Mouse (Mus musculus) kidney, embryonic 14.5 days (tissue): ENCODE measurements around the gene Pbxip1. TPM values are rescaled to one million over a fixed set of nuclear protein-coding genes. Genes with fewer than 3 reads are reported as not detected.

Experiments used
- ATAC-seq: fragments of 200-750 bp; cut with Nextera tagmentation; 2 replicates; pipeline ENCODE4 v1.8.0; 2017; ENCODE audit warnings: moderate number of reproducible peaks, mild to moderate bottlenecking, moderate TSS enrichment, moderate library complexity; ENCODE audit not compliant: low FRiP score, low TSS enrichment
- H3K27ac ChIP-seq: fragments of 300-500 bp; sonication (generic); 2 replicates; pipeline ENCODE4 v1.5.1; 2014; ENCODE audit warnings: low read depth, mild to moderate bottlenecking, low read length, moderate library complexity, mixed read lengths
- H3K27me3 ChIP-seq: fragments of 300-500 bp; sonication (generic); 2 replicates; pipeline ENCODE4 v1.6.1; 2014; ENCODE audit warnings: mild to moderate bottlenecking, low read length; ENCODE audit not compliant: control insufficient read depth, insufficient read depth
- H3K36me3 ChIP-seq: fragments of 300-500 bp; sonication (generic); 2 replicates; pipeline ENCODE4 v1.6.1; 2014; ENCODE audit warnings: low read length, mixed read lengths; ENCODE audit not compliant: control insufficient read depth, insufficient read depth
- H3K4me1 ChIP-seq: fragments of 300-500 bp; sonication (generic); 2 replicates; pipeline ENCODE4 v1.6.1; 2014; ENCODE audit warnings: low read length, mixed read lengths; ENCODE audit not compliant: control insufficient read depth, insufficient read depth
- H3K4me2 ChIP-seq: fragments of 300-500 bp; sonication (generic); replicated peaks from 2 replicates; pipeline ENCODE4 v1.6.1; 2014; ENCODE audit warnings: low read depth, mild to moderate bottlenecking, low read length
- H3K4me3 ChIP-seq: fragments of 300-500 bp; sonication (generic); 2 replicates; pipeline ENCODE4 v1.5.1; 2014; ENCODE audit warnings: mild to moderate bottlenecking, low read length
- H3K9ac ChIP-seq: fragments of 300-500 bp; sonication (generic); 2 replicates; pipeline ENCODE4 v1.6.1; 2014; ENCODE audit warnings: low read depth, mild to moderate bottlenecking, low read length, moderate library complexity
- H3K9me3 ChIP-seq: fragments of 300-500 bp; sonication (generic); 2 replicates; pipeline ENCODE4 v1.6.1; 2016; ENCODE audit warnings: low read length; ENCODE audit not compliant: control insufficient read depth
- WGBS: fragments of 180-500 bp; shearing (Covaris S2); extraction: QIAGEN DNeasy Blood & Tissue Kit; methylation state at CpG from one replicate; pipeline ENCODE4 v1.1.7; 2014; 5-methylcytosine and 5-hydroxymethylcytosine counted together
- polyA plus RNA-seq: library from polyadenylated mRNA; unstranded; fragments of >200 nt; fragmentation: Nextera tagmentation; extraction: Ambion mirVana; gene quantifications from 2 replicates; pipeline ENCODE4 v1.2.1, GENCODE M21; 2014

Gene Pbxip1
- polyA plus RNA-seq, 1 experiment from 2014 or later, result 15.5 TPM

DNA sequence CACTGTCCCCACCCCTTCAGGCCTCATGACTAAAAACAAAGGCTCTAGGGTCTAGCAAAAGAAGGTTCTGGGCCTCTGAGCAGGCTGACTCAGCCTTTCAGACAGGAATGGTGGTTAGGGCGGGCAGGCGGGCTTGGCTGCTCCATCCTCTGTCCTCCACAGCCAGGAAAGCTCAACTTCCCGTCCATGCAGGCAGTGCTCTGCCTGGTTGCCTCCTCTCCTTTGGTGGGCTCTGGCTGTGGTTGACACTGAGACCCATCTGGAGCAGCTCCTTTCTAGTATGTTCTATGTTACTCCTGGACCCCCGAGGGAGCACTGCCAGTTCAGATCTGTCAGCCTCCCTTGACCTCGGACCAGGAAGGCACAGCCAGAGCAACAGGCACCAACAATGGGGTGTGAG is 33.8 kb upstream of the Pbxip1 start, which contains the start of gene Lenep:
Lenep (minus strand) TSS at position 101 of the 400 bp plus-strand sequence.
- Histone ChIP-seq H3K4me3 (no peak within 1 kb of the TSS), H3K9ac (no peak within 1 kb of the TSS), H3K27ac (no peak within 1 kb of the TSS), H3K36me3 (peaks cover 14% of the 10 kb centered on the region; the same call in 1 of the 2 replicates), H3K27me3 (no peaks in the 10 kb centered on the region), H3K4me2 (no peak within 1 kb of the TSS), H3K9me3 (no peaks in the 10 kb centered on the region), H3K4me1 (no peaks in the 10 kb centered on the region)
- WGBS, result 83% methylated on average over 5 of the region's 5 CpGs
- no peak for ATAC-seq

DNA sequence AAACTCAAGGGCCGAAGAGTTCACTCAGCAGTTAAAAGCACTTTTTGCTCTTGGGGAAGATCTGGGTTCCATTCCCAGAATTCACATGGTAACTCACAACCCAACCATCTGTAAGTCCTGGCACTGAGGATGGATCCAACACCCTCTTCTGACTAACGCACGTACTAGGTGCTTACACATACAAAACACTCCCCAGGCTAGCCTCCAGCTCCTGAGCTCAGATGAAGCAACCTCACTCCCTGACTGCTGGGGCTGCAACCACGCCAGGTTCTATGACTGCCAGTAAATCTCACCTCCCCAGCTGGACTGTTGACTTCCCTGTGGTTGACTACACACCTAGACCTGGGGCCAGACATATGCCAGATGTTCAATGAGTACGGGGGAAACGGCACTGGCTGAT is 29.6 kb upstream of the Pbxip1 start:
- 93% methylated on average over 6 of the region's 6 CpGs for WGBS
- Histone ChIP-seq H3K4me2 (no peak overlapping the region), H3K36me3 (peaks cover 19% of the 10 kb centered on the region; the same call in 1 of the 2 replicates), H3K4me1 (peaks cover 5% of the 10 kb centered on the region; the same call in 1 of the 2 replicates), H3K9me3 (no peaks in the 10 kb centered on the region), H3K27me3 (no peaks in the 10 kb centered on the region), H3K4me3 (no peak overlapping the region), H3K27ac (no peak overlapping the region), H3K9ac (no peak overlapping the region)
- no peak for ATAC-seq

DNA sequence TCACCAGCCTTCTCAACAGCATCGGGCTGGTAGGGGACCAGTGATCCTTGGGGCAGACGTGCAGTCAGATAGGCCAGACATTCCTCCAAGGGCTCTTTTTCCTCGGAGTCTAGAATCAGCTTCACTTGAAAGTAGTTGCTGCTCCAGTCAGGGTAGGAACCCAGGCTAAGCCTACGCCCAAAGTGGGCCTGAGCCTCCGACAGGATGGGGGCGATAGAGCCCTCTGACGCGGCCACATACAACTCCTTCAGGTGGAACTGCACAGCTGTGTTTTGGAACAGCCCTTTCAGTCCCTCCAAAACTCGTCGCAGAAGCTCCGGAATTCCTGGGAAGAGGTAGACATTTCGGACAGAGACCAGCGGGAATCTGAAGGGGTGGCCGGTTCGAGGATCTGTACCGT is 28.1 kb upstream of the Pbxip1 start:
- Histone ChIP-seq H3K27ac (no peak overlapping the region), H3K27me3 (no peaks in the 10 kb centered on the region), H3K9ac (no peak overlapping the region), H3K4me3 (no peak overlapping the region), H3K4me2 (no peak overlapping the region), H3K4me1 (peaks cover 5% of the 10 kb centered on the region; the same call in 1 of the 2 replicates), H3K36me3 (peaks cover 14% of the 10 kb centered on the region; the same call in 1 of the 2 replicates), H3K9me3 (no peaks in the 10 kb centered on the region)
- WGBS, result 65% methylated on average over 16 of the region's 16 CpGs
- ATAC-seq, result no peak

DNA sequence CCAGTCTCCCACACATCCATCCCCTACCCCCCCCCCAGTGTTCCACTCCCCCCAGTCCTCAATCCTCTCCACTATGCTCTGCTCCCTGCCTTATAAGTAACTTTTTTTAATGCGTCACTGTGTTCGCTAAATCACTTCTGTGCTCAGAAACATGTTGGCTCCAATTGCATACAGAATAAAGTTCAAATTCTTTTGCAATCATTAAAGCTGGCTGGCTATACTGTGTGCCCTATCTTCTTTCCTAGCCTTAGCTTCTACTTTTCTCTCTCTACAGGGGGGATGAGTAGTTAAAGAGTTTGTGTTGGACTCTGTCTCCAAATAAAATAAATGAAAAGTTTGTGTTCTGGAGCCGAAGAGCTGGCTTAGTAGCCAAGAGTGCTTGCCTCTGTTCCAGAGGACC is 26.8 kb upstream of the Pbxip1 start:
- H3K36me3 ChIP-seq, result peaks cover 22% of the 10 kb centered on the region

DNA sequence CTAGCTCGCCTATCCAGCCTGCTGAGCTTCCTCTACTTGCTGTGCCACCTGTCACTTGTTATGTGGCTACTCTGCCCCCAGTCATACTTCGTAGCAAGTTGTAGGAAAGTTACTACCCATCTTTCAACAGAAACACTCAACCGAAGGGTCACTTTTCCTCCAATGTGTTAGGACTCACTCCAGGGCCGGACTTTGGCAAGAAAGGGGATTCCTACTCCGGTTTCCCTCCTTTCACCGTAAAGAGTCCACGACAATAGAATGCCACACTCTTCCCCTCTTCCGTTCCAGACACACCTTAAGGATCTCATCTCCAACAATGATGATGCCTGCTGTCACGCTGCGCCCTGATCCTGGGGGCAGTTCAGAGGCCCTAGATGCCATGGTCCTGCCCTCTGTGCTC is 25.6 kb upstream of the Pbxip1 start:
- peak overlapping the region; percentile 51 for H3K9ac ChIP-seq
- peak overlapping the region; percentile 57 for H3K4me3 ChIP-seq
- H3K27ac ChIP-seq, result no peak overlapping the region
- 79% methylated on average over 10 of the region's 10 CpGs for WGBS
- no peaks in the 10 kb centered on the region for H3K9me3 ChIP-seq
- H3K4me1 ChIP-seq, result peaks cover 5% of the 10 kb centered on the region; the same call in 1 of the 2 replicates
- peak overlapping the region; percentile 60 for H3K4me2 ChIP-seq
- no peak for ATAC-seq
- no peaks in the 10 kb centered on the region for H3K27me3 ChIP-seq
- peaks cover 34% of the 10 kb centered on the region for H3K36me3 ChIP-seq

More for the DNA sequence above, 26.8 kb upstream of the Pbxip1 start:
- Histone ChIP-seq H3K9ac (no peak overlapping the region), H3K27me3 (no peaks in the 10 kb centered on the region), H3K4me1 (peaks cover 5% of the 10 kb centered on the region; the same call in 1 of the 2 replicates), H3K4me2 (no peak overlapping the region), H3K27ac (no peak overlapping the region), H3K9me3 (no peaks in the 10 kb centered on the region), H3K4me3 (no peak overlapping the region)
- ATAC-seq, result no peak
- 91% methylated on average over 3 of the region's 3 CpGs for WGBS

DNA sequence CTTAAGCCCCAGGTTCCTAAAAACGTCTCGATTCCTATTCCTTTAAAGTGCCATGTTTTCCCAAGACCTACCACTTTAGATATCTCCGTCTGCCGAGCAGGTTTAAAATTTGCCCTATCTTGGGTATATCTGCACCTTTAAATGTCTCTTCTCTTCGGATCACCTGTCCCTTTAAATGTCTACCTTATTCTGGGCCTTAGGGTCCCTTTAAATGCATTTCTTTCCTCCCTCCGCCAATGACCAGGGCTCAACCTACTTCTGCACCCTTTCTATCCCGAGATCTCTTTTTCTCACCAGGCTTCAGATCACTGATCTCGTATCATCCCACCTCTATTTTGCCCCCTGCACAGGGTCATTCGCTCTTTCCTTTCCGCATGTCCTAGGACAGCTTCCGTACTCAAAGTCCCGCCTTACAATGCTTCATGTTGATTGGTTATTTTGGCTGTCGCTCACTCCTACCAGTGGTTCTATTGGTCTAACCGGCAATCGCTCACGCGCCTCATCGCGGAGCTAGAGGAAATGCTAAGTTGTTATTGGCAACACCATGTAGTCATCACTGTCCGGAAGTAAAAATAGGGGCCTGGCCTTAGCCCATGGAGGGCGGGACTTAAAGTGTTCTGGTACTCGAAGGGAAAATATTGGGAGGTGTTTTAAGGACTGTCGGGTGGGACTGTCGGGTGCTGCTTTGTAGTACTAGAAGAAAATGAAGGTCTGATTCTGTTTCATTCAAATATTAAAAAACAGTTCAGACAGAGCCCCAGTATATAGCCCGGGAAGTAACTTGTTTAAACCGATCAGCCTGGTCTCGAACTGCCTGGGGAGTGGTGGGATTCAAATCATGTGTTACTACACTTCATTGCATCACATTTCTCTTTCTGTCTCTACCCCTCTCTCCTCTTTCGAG is 24.8 kb upstream of the Pbxip1 start, which contains the start of gene Flad1:
Flad1 (minus strand) TSS at position 381 of the 904 bp plus-strand sequence.
- Histone ChIP-seq H3K9me3 (no peaks in the 10 kb centered on the region), H3K4me2 (peak within 1 kb of the TSS; percentile 60), H3K9ac (peak within 1 kb of the TSS; percentile 51), H3K27me3 (no peaks in the 10 kb centered on the region), H3K36me3 (peaks cover 43% of the 10 kb centered on the region), H3K4me1 (peaks cover 10% of the 10 kb centered on the region; the same call in 1 of the 2 replicates), H3K4me3 (peak within 1 kb of the TSS; percentile 57), H3K27ac (0 out of 2 replicates have a peak within 1 kb of the TSS, but pooled peaks have one; percentile 37)
- WGBS, result 6% methylated on average over 28 of the region's 28 CpGs
- ATAC-seq, result peak; percentile 98

DNA sequence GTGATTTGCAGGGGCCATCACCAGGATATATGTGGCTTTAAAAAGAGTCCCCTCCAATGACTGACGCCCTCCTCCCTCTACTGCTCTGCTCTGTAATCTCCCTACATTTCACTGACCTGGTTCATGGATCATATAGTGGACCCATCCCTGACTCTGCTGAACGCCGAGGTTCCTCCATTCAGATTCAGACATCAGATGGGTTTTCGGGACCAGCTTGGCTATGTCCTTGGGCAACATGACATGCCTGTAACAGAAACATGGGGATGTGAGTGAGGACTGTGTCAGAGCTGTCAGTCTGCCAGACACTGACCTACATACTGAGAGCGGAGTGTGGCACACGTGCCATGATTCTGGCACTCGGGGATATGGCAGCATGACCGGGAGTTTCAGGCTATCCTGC is 20.3 kb upstream of the Pbxip1 start:
- no peak overlapping the region for H3K4me3 ChIP-seq
- peaks cover 37% of the 10 kb centered on the region for H3K36me3 ChIP-seq
- H3K27ac ChIP-seq, result no peak overlapping the region
- peak overlapping the region; percentile 78 for H3K4me2 ChIP-seq
- H3K9me3 ChIP-seq, result no peaks in the 10 kb centered on the region
- WGBS, result 93% methylated on average over 8 of the region's 8 CpGs
- ATAC-seq, result no peak
- no peak overlapping the region for H3K9ac ChIP-seq
- H3K27me3 ChIP-seq, result no peaks in the 10 kb centered on the region
- H3K4me1 ChIP-seq, result peaks cover 23% of the 10 kb centered on the region

DNA sequence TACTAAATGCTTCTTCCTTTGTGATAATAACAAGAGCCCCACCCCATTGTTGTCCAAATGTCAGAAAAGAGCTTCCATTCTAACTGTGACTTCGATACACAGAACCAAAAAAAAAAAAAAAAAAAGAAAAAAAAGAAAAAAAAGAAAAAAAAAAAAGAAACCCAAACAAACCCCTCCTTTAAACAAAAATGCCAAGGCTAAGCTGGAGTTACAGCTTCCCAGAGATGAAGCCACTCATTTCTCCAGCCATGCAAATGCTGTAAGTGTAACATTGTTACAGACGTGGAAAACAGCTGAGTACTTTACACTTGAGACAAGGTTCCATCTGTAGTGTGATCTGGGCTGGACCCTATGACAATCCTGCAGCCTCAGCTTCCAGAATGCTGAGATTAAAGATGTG is 19.4 kb upstream of the Pbxip1 start:
- no peak for ATAC-seq
- Histone ChIP-seq H3K27me3 (no peaks in the 10 kb centered on the region), H3K4me2 (peak overlapping the region; percentile 78), H3K27ac (peak overlapping the region; percentile 99; the same call in 1 of the 2 replicates), H3K36me3 (peaks cover 37% of the 10 kb centered on the region), H3K4me3 (peak overlapping the region; percentile 80), H3K4me1 (peaks cover 29% of the 10 kb centered on the region), H3K9ac (peak overlapping the region; percentile 70), H3K9me3 (no peaks in the 10 kb centered on the region)
- 14% methylated on average over 2 of the region's 2 CpGs for WGBS

DNA sequence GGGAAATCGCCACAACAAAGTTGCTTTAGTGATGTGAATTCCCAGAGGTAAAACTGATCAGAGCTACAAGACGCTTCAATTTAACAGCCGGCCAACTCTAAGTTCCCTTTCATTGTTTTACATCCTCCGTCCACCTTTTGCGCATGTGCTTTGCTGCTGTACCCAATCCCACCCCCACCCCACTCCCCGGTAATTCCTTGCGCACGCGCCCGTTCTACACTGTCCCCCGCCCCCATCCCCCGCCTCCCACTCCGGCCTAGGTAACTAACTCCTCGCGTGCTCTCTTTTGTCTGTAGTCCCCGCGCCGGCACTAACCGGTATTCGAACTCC is 18.7 kb upstream of the Pbxip1 start:
- ATAC-seq, result peak; percentile 26
- H3K27ac ChIP-seq, result peak overlapping the region; percentile 99
- H3K4me2 ChIP-seq, result peak overlapping the region; percentile 78
- H3K9me3 ChIP-seq, result no peaks in the 10 kb centered on the region
- peaks cover 37% of the 10 kb centered on the region for H3K36me3 ChIP-seq
- no peaks in the 10 kb centered on the region for H3K27me3 ChIP-seq
- WGBS, result 0% methylated on average over 20 of the region's 20 CpGs
- H3K9ac ChIP-seq, result peak overlapping the region; percentile 70
- H3K4me1 ChIP-seq, result peaks cover 36% of the 10 kb centered on the region
- H3K4me3 ChIP-seq, result peak overlapping the region; percentile 80
